In the genomic region with DNA sequence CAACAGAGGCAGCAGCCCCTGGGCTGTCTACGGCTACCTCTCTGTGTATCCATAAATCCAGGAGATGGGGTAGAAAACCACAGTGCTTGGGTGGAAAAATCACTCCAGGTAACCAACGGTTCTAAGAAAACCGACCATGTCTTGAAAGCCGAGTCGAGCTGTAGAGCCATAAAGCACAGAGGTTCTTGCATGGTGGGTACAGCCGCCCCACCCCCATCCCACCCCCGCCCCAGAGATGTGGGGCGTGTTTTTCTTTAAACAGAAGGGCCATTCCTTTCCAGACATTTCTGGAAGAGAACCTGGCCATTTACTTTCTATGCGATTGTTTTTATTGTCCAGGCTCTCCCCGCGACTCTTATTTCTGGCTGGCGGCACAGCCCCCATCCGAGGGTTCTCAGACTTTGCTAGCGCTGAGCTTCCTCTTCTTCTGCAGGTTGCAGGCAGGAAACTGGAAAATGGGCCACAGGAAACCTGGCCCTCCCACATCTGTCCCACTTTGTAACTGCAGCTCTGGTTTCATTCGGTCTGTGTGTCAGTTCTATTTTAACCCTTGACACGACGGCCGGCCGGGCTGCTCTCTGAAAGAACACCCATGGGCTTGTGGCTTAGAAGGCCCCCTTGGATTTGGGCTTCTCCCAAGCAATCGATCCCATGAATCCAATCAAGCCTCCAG, we compare ENCODE assay signal across 8 mouse cellular contexts. TPM values are rescaled to one million over a fixed set of nuclear protein-coding genes. Genes with fewer than 3 reads are reported as not detected.
DNase-seq lines count a peak whose midpoint lies in the region; ATAC-seq lines count a peak whose summit lies in the region.

No protein-coding gene starts in this region.

- no peak overlapping the region; the same call in 1 of the 2 replicates for H3K9ac ChIP-seq in kidney, embryonic 15.5 days

- no peaks in the 10 kb centered on the region for H3K9me3 ChIP-seq in kidney, embryonic 15.5 days (replicated peaks)

- H3K4me3 ChIP-seq in kidney, embryonic 15.5 days (replicated peaks), result peak overlapping the region; percentile 20

- peak overlapping the region; percentile 76 for H3K27ac ChIP-seq in kidney, embryonic 15.5 days

- H3K4me2 ChIP-seq in kidney, embryonic 15.5 days, result peak overlapping the region; percentile 43

- WGBS in kidney, embryonic 15.5 days, result 12% methylated on average over 20 of the region's 20 CpGs

- H3K27me3 ChIP-seq in kidney, embryonic 15.5 days, result no peaks in the 10 kb centered on the region

- H3K4me1 ChIP-seq in kidney, embryonic 15.5 days, result peaks cover 64% of the 10 kb centered on the region

- DNase-seq in kidney, adult 9 months, result no peak
- peak; percentile 19 for DNase-seq in embryo, embryonic 9.5 days (ENCODE audit: extremely low spot score)
- DNase-seq in kidney, postnatal 14 days, result peak; percentile 67
- DNase-seq in retina, postnatal 1 day, result peak; percentile 52
- no peak for DNase-seq in layer of hippocampus, adult 8-10 months (ENCODE audit: low spot score in 2 of 2)
- no peak for DNase-seq in urinary bladder, adult 18-20 months (ENCODE audit: low spot score in 2 of 2)
- DNase-seq in ovary, postnatal 14 days (ENCODE audit: low spot score), result no peak

- no peaks in the 10 kb centered on the region for H3K36me3 ChIP-seq in kidney, embryonic 15.5 days

- ATAC-seq in kidney, embryonic 15.5 days (replicated peaks; ENCODE audit: low FRiP score), result peak; percentile 67

RNA-seq across cellular contexts. Expression of gene Elk3, which starts 16.3 kb away (rescaled TPM):
- polyA plus RNA-seq in kidney, embryonic 15.5 days (2015; fragmentation: Nextera tagmentation; extraction: Ambion mirVana), result 41.9 and 43.7 TPM in 2 replicates
- 10 to 100 TPM in 2 of 4 experiments, 1 to 10 TPM in 2; 7.5 to 18.4 (median 12.0) TPM for total RNA-seq in layer of hippocampus, adult 8-10 months (2022)

Comparison
In these comparisons a context has a peak if more than half of its experiments do, and no peak if none do; other contexts are left out.
1. DNase-seq: peak in embryo, embryonic 9.5 days (single experiment), kidney, postnatal 14 days (single experiment) and retina, postnatal 1 day (single experiment); none in kidney, adult 9 months (single experiment), layer of hippocampus, adult 8-10 months (0 of 2), urinary bladder, adult 18-20 months (0 of 2) and ovary, postnatal 14 days (single experiment).